Comparison of ENCODE assay signal across 23 mouse cellular contexts in genomic region chr9:113499246-113499645, GRCm38 (mm10).
DNase-seq lines count a peak whose midpoint lies in the region; ATAC-seq and TF ChIP-seq lines count a peak whose summit lies in the region.
"Had no signal": no experiment of that assay in that cellular context is flagged by ENCODE, and none has a peak within 500 bp of the region (broad histone marks: within the 10 kb centered on the region; RNA-seq: fewer than 3 reads in every experiment).

No protein-coding gene starts in this region.

- no peaks in the 10 kb centered on the region for H3K36me3 ChIP-seq in ES-E14 (ENCODE audit: control insufficient read depth, insufficient read depth, low read length, poor library complexity, severe bottlenecking)
- H3K36me3 ChIP-seq: G1E had no signal

- no peak overlapping the region for H3K4me3 ChIP-seq in left cerebral cortex, adult 2 months
- no peak overlapping the region for H3K4me3 ChIP-seq in ES-E14 (ENCODE audit: insufficient read depth in 1 of 2, low read depth in 1 of 2, low read length in 2 of 2, poor library complexity in 1 of 2, severe bottlenecking in 1 of 2)

- H3K4me1 ChIP-seq in ES-E14 (ENCODE audit: control insufficient read depth in 2 of 2, insufficient read depth in 2 of 2, low read length in 2 of 2, poor library complexity in 1 of 2) = peaks cover 0 to 6% of the 10 kb centered on the region in 2 experiments; a peak in 2 of 4 replicates

- intact Hi-C loops in left cerebral cortex, adult 2 months (cut with DNase I) = no loop called here

- no peak overlapping the region for H3K9ac ChIP-seq in ES-E14 (ENCODE audit: insufficient read depth, low read depth, low read length, poor library complexity, severe bottlenecking)

- in situ Hi-C loops in ES-E14 (cut with MboI; ENCODE audit: low sequenced_read_pairs in 2 of 2, unreplicated experiment in 2 of 2) = no loop called here

- no peak for DNase-seq in frontal cortex, postnatal 10 days (ENCODE audit: low spot score in 2 of 2)
- DNase-seq in left cerebral cortex, adult 2 months (ENCODE audit: extremely low spot score in 1 of 2, low spot score in 2 of 2) = no peak
- no peak for DNase-seq in left cerebral cortex, adult 9 months (ENCODE audit: low spot score in 2 of 2)
- no peak for DNase-seq in ES-E14 (ENCODE audit: low read depth, low spot score)
- peak; percentile 75 for DNase-seq in brain, adult 2 months (ENCODE audit: low read depth, low spot score)
- no peak for DNase-seq in layer of hippocampus, adult 8-10 months (ENCODE audit: low spot score in 2 of 2)
- no peak for DNase-seq in kidney, postnatal 4 days
- DNase-seq: adrenal gland, adult 2 months; adrenal gland, adult 8-10 months; adrenal gland, postnatal 10 days; adrenal gland, postnatal 14 days; adrenal gland, postnatal 25 days; adrenal gland, postnatal 36 days; B cell, adult 2 months; cerebellum, adult 11 months; cerebellum, adult 11-12 months; cerebellum, adult 18-20 months; cerebellum, adult 2 months had no signal

- TF ChIP-seq CTCF in left cerebral cortex, adult 2 months (IDR thresholded peaks at IDR 0.05) = no peak

- H3K9me3 ChIP-seq in ES-E14 (ENCODE audit: control insufficient read depth, insufficient read depth, low read depth, low read length) = no peaks in the 10 kb centered on the region

- peak overlapping the region; percentile 50; the same call in 1 of the 2 replicates for H3K27ac ChIP-seq in left cerebral cortex, adult 2 months
- no peak overlapping the region for H3K27ac ChIP-seq in ES-E14 (ENCODE audit: insufficient read depth, low read depth, low read length, poor library complexity, severe bottlenecking)

- peak; percentile 69; the same call in 1 of the 2 replicates for ATAC-seq in frontal cortex, adult (ENCODE audit: low TSS enrichment)
- ATAC-seq: activated CD4-positive, CD25-positive, alpha-beta regulatory T cell, adult 4 months; CD4-positive, CD25-positive, alpha-beta regulatory T cell, adult 4 months; Patski had no signal

TF ChIP-seq in ES-E14, 5 proteins besides CTCF, POLR2A, EP300 and RAD21:
- TF ChIP-seq MAFK (IDR thresholded peaks at IDR 0.05; ENCODE audit: insufficient read depth, low read depth, low read length) (0 out of 2 replicates have a peak, but pooled peaks have one; percentile 18), ZNF384 (IDR thresholded peaks at IDR 0.05; ENCODE audit: low read depth, low read length) (no peak)
